Mouse (Mus musculus) olfactory bulb, adult 2 months (tissue): ENCODE data around the gene Nxpe4.

Experiments used
- CTCF ChIP-seq: fragments of 200-500 bp; IDR thresholded peaks from 2 replicates; pipeline ENCODE4 v1.5.1; 2012; ENCODE audit warnings: low read depth, mild to moderate bottlenecking, low read length, moderate library complexity; ENCODE audit not compliant: insufficient read depth
- POLR2A ChIP-seq: fragments of 200-500 bp; IDR thresholded peaks from 2 replicates; pipeline ENCODE4 v1.6.1; 2012; ENCODE audit warnings: mild to moderate bottlenecking, low read depth, low read length, moderate library complexity; ENCODE audit not compliant: insufficient read depth

- TF ChIP-seq CTCF (peak; percentile 87), POLR2A (no peak)
Observed at GRCm38 (mm10) chr9:48266286-48267027, 104.6 kb downstream of the Nxpe4 start.
